Mouse (Mus musculus): ENCODE results near the gene Xrcc4. TPM values are rescaled to one million over a fixed set of nuclear protein-coding genes. Genes with fewer than 3 reads are reported as not detected.
"Not testable (repeated sequence)": the region's sequence is repeated elsewhere in the genome, so short reads cannot be mapped to it uniquely, and the experiment has no call there.

Gene Xrcc4
- polyA plus RNA-seq, 1 experiment from 2014 or later, result 13.3 TPM

DNA sequence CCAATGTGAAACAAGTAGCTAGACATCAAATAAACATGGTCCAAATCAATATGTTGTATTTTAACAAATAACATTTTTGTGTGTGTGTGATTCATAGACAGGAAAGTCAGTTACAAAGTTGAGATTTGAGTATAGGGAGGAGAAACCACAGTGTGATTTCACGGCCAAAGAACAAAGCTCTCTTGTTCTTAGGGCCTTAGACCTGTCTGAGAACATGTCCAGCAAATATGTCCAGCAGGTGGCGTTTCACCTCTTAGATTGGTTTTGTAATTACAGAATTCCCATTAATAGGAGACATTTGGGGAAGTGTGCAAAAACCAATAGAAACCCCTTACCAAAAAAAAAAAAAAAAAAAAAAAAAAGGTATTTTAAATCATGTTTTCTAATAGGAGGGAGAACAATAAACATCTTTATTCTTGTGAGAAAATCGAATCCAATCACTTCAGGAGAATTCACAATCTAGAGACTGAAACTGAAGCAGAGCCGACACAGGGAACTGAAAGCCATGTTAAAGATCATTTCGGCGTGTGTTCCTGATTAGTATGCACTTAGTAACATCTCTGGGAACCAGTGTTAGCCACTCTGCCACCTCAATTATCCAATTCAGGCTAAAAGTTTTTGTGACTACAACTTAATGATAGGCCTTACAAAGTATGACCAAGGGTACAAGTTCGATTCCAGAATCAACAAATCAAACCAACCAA, 310.0 kb downstream of the Xrcc4 start:
- peak; percentile 72; the same call in 1 of the 2 replicates for ATAC-seq (ENCODE audit: low FRiP score, low TSS enrichment)
- Histone ChIP-seq H3K27ac (ENCODE audit: low read depth, low read length) (no peak overlapping the region), H3K27me3 (ENCODE audit: control insufficient read depth, insufficient read depth, low read length) (no peaks in the 10 kb centered on the region), H3K9me3 (ENCODE audit: control insufficient read depth, low read length) (no peaks in the 10 kb centered on the region), H3K4me2 (replicated peaks; ENCODE audit: low read depth, low read length) (no peak overlapping the region), H3K9ac (ENCODE audit: low read depth, low read length) (no peak overlapping the region), H3K4me1 (ENCODE audit: control insufficient read depth, insufficient read depth, low read length) (no peaks in the 10 kb centered on the region), H3K4me3 (ENCODE audit: low read length) (no peak overlapping the region), H3K36me3 (ENCODE audit: control insufficient read depth, insufficient read depth, low read length) (no peaks in the 10 kb centered on the region)
- 67% methylated on average over 7 of the region's 7 CpGs for WGBS

DNA sequence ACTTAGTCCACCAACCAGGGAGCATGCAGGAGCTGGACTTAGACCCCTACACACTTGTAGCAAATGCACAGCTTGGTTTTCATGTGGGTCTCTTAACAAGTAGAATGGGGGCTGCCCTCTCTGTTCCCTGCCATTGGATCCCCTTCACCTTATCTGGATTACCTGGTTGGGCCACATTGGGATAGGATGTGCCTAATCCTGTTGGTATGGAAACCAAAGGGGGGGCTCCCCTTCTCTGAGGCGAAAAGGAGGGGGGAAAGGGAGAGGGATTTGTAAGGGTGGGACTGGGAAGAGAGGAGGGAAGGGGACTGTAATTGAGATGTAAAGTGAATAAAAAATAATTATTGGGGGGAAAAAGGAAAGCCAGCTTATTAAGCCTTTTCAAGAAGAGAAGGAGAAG, 311.6 kb downstream of the Xrcc4 start:
- no peak for ATAC-seq (ENCODE audit: low FRiP score, low TSS enrichment)
- Histone ChIP-seq H3K9me3 (ENCODE audit: control insufficient read depth, low read length) (no peaks in the 10 kb centered on the region), H3K36me3 (ENCODE audit: control insufficient read depth, insufficient read depth, low read length) (no peaks in the 10 kb centered on the region), H3K4me3 (ENCODE audit: low read length) (no peak overlapping the region), H3K4me2 (replicated peaks; ENCODE audit: low read depth, low read length) (no peak overlapping the region), H3K9ac (ENCODE audit: low read depth, low read length) (no peak overlapping the region), H3K27ac (ENCODE audit: low read depth, low read length) (no peak overlapping the region), H3K27me3 (ENCODE audit: control insufficient read depth, insufficient read depth, low read length) (no peaks in the 10 kb centered on the region), H3K4me1 (ENCODE audit: control insufficient read depth, insufficient read depth, low read length) (no peaks in the 10 kb centered on the region)
- WGBS, result 80% methylated on average over 1 of the region's 1 CpGs

DNA sequence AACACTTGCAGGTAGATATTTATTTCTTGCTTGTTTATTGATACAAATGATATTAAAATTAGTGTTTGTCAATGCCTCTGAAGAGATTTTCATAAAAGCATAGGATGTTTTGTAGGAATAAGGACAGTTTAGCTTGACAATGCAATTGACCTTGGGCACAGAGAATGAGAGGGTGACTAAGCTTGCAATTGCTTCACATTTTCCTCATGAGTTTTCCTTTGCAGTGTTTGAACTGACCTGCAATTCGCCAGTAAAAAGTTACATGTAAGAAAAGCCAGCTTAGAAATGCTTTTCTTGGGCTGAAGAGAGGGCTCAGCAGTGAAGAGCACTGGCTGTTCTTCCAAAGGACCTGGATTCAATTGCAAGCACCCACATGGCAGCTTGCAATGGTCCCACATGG, 312.3 kb downstream of the Xrcc4 start:
- Histone ChIP-seq H3K4me2 (replicated peaks; ENCODE audit: low read depth, low read length) (no peak overlapping the region), H3K9me3 (ENCODE audit: control insufficient read depth, low read length) (no peaks in the 10 kb centered on the region), H3K4me1 (ENCODE audit: control insufficient read depth, insufficient read depth, low read length) (no peaks in the 10 kb centered on the region), H3K4me3 (ENCODE audit: low read length) (no peak overlapping the region), H3K36me3 (ENCODE audit: control insufficient read depth, insufficient read depth, low read length) (no peaks in the 10 kb centered on the region), H3K27me3 (ENCODE audit: control insufficient read depth, insufficient read depth, low read length) (no peaks in the 10 kb centered on the region), H3K9ac (ENCODE audit: low read depth, low read length) (no peak overlapping the region), H3K27ac (ENCODE audit: low read depth, low read length) (no peak overlapping the region)
- no peak for ATAC-seq (ENCODE audit: low FRiP score, low TSS enrichment)
- WGBS, result 88% methylated on average over 1 of the region's 1 CpGs

DNA sequence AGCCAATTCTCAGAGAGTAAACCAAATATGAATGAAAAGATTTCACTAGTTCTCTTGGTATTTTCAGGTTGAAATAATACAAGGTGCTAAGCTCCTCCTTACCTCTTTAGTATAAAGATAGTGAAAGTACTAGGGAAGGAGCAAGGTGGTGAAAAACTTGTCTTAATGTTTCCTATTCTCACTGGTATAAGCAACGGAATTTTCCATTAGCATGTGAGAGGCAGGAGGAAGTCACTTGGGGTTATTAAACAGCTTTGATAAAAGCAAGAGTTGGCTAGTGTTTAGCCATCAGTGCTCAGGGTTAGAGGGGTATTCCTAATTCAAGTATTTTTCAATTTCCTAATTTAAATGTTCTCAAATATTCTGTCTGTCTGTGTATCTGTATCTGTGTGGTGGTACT, 322.9 kb downstream of the Xrcc4 start:
- ATAC-seq (ENCODE audit: low FRiP score, low TSS enrichment), result no peak
- Histone ChIP-seq H3K9ac (ENCODE audit: low read depth, low read length) (no peak overlapping the region), H3K4me2 (replicated peaks; ENCODE audit: low read depth, low read length) (no peak overlapping the region), H3K4me3 (ENCODE audit: low read length) (no peak overlapping the region), H3K9me3 (ENCODE audit: control insufficient read depth, low read length) (no peaks in the 10 kb centered on the region), H3K36me3 (ENCODE audit: control insufficient read depth, insufficient read depth, low read length) (no peaks in the 10 kb centered on the region), H3K27me3 (ENCODE audit: control insufficient read depth, insufficient read depth, low read length) (no peaks in the 10 kb centered on the region), H3K27ac (ENCODE audit: low read depth, low read length) (no peak overlapping the region), H3K4me1 (ENCODE audit: control insufficient read depth, insufficient read depth, low read length) (no peaks in the 10 kb centered on the region)
- WGBS, result 74% methylated on average over 1 of the region's 1 CpGs

DNA sequence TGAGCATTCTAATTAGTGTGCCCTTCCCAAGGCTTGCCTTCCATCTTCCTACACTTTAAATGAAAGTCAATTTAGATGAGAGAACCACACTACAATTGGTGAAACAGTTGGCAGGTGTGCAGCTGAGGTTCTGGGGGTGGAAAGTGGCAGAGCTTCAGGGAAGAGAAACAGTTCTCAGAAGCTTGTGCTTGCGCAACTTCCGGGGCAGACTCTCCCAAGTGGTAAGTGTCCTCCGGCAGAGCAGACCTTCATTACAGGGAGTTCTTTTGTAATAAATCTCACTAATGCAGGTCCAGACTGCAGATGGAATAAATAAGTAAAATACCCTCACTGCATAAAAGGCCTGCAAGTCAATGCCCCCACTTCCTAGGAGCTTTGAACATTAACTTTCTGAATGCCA, 323.4 kb downstream of the Xrcc4 start:
- no peak overlapping the region for H3K27ac ChIP-seq (ENCODE audit: low read depth, low read length)
- no peaks in the 10 kb centered on the region for H3K9me3 ChIP-seq (ENCODE audit: control insufficient read depth, low read length)
- H3K36me3 ChIP-seq (ENCODE audit: control insufficient read depth, insufficient read depth, low read length), result no peaks in the 10 kb centered on the region
- H3K27me3 ChIP-seq (ENCODE audit: control insufficient read depth, insufficient read depth, low read length), result no peaks in the 10 kb centered on the region
- ATAC-seq (ENCODE audit: low FRiP score, low TSS enrichment), result no peak
- H3K9ac ChIP-seq (ENCODE audit: low read depth, low read length), result no peak overlapping the region
- no peak overlapping the region for H3K4me3 ChIP-seq (ENCODE audit: low read length)
- no peaks in the 10 kb centered on the region for H3K4me1 ChIP-seq (ENCODE audit: control insufficient read depth, insufficient read depth, low read length)
- WGBS, result 86% methylated on average over 3 of the region's 3 CpGs
- H3K4me2 ChIP-seq (replicated peaks; ENCODE audit: low read depth, low read length), result no peak overlapping the region

DNA sequence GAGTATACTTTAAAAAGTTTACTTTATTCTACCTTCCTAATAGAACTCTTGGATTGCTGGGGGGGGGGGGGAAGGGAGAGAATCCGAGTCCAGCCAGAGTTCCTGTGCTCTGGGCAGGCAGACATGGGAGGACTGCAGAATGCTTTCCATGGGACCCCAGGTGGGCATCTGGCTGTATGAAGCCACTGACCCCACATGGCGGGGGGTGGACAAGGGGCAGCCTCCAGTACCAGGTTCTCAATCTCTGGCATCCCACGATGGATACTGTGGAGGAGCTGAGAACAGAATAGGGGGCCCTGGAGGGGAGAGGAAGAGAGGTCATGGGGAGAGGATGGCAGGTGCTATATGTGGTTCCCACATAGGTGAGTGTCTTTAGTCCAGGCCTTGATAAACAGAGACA, 327.1 kb downstream of the Xrcc4 start:
- H3K4me3 ChIP-seq (ENCODE audit: low read length), result no peak overlapping the region
- H3K9me3 ChIP-seq (ENCODE audit: control insufficient read depth, low read length), result no peaks in the 10 kb centered on the region
- no peaks in the 10 kb centered on the region for H3K36me3 ChIP-seq (ENCODE audit: control insufficient read depth, insufficient read depth, low read length)
- H3K4me2 ChIP-seq (replicated peaks; ENCODE audit: low read depth, low read length), result no peak overlapping the region
- ATAC-seq (ENCODE audit: low FRiP score, low TSS enrichment), result no peak
- H3K9ac ChIP-seq (ENCODE audit: low read depth, low read length), result no peak overlapping the region
- H3K27me3 ChIP-seq (ENCODE audit: control insufficient read depth, insufficient read depth, low read length), result no peaks in the 10 kb centered on the region
- H3K27ac ChIP-seq (ENCODE audit: low read depth, low read length), result no peak overlapping the region
- no peaks in the 10 kb centered on the region for H3K4me1 ChIP-seq (ENCODE audit: control insufficient read depth, insufficient read depth, low read length)
- 70% methylated on average over 3 of the region's 3 CpGs for WGBS

DNA sequence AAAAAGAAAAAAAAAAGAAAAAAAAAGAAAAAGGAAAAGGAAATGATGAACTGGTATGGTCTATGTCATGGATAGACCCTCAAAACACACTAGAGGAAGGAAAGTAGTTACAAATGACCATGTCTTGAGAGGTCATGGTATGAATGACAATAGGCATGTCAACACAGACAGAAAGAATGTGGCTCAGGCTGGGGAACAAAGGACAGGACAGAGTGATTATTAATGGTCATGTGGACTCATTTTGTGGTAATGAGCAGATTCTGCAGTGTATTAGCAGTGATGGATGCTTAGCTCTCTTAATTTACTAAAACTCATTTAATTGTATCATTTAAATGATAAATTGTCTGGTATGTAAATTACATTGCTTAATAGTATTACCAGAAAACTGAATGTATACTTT, 333.1 kb downstream of the Xrcc4 start:
- Histone ChIP-seq H3K27ac (ENCODE audit: low read depth, low read length) (no peak overlapping the region), H3K9me3 (ENCODE audit: control insufficient read depth, low read length) (no peaks in the 10 kb centered on the region), H3K4me3 (ENCODE audit: low read length) (no peak overlapping the region), H3K4me2 (replicated peaks; ENCODE audit: low read depth, low read length) (no peak overlapping the region), H3K27me3 (ENCODE audit: control insufficient read depth, insufficient read depth, low read length) (no peaks in the 10 kb centered on the region), H3K36me3 (ENCODE audit: control insufficient read depth, insufficient read depth, low read length) (no peaks in the 10 kb centered on the region), H3K9ac (ENCODE audit: low read depth, low read length) (no peak overlapping the region), H3K4me1 (ENCODE audit: control insufficient read depth, insufficient read depth, low read length) (no peaks in the 10 kb centered on the region)
- no peak for ATAC-seq (ENCODE audit: low FRiP score, low TSS enrichment)

DNA sequence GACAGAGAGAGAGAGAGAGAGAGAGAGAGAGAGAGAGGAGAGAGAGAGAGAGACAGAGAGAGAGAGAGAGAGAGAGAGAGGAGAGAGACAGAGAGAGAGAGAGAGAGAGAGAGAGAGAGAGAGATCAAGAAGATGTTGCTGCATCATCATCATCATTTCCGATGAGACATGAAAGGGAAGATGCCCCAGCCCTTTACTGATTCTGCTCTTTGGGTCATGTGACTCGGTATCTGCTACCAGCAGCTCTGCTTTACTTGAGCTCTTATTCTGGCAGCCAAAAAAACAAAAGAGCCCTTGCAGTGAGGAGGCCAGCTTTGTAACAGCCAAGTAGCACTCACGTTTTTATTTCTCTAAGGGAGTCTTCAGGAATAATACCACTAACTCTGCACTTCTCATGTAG, 338.8 kb downstream of the Xrcc4 start:
- H3K9ac ChIP-seq (ENCODE audit: low read depth, low read length); H3K27ac ChIP-seq (ENCODE audit: low read depth, low read length); H3K36me3 ChIP-seq (ENCODE audit: control insufficient read depth, insufficient read depth, low read length); H3K9me3 ChIP-seq (ENCODE audit: control insufficient read depth, low read length); H3K4me2 ChIP-seq (replicated peaks; ENCODE audit: low read depth, low read length); ATAC-seq (ENCODE audit: low FRiP score, low TSS enrichment); H3K27me3 ChIP-seq (ENCODE audit: control insufficient read depth, insufficient read depth, low read length); H3K4me3 ChIP-seq (ENCODE audit: low read length); H3K4me1 ChIP-seq (ENCODE audit: control insufficient read depth, insufficient read depth, low read length): not testable (repeated sequence)
- 24% methylated on average over 3 of the region's 3 CpGs for WGBS

DNA sequence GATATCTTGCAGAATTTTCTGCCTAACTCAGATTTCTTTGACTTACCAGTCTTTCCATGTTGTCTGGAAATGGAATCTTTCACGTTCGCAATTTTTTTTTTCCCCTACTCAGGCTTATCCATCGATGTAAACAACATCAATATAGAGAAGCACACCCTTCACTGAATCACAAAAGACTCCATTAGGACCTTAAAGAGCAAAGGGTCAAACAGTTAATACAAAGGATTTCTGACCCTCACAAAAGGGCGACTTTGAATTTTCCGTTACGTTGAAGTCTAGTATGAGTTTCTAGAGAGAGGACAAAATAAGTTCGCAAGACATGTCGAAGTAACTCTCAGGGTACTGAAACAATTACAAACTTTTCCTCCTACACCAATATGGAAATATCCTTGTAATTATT, 346.2 kb downstream of the Xrcc4 start:
- no peaks in the 10 kb centered on the region for H3K27me3 ChIP-seq (ENCODE audit: control insufficient read depth, insufficient read depth, low read length)
- 17% methylated on average over 8 of the region's 8 CpGs for WGBS
- H3K4me3 ChIP-seq (ENCODE audit: low read length), result peak overlapping the region; percentile 70; the same call in 1 of the 2 replicates
- no peaks in the 10 kb centered on the region for H3K36me3 ChIP-seq (ENCODE audit: control insufficient read depth, insufficient read depth, low read length)
- H3K9me3 ChIP-seq (ENCODE audit: control insufficient read depth, low read length), result no peaks in the 10 kb centered on the region
- ATAC-seq (ENCODE audit: low FRiP score, low TSS enrichment), result no peak
- H3K27ac ChIP-seq (ENCODE audit: low read depth, low read length), result 0 out of 2 replicates have a peak overlapping the region, but pooled peaks have one; percentile 84
- H3K9ac ChIP-seq (ENCODE audit: low read depth, low read length), result peak overlapping the region; percentile 80; the same call in 1 of the 2 replicates
- peaks cover 3% of the 10 kb centered on the region; the same call in 1 of the 2 replicates for H3K4me1 ChIP-seq (ENCODE audit: control insufficient read depth, insufficient read depth, low read length)
- H3K4me2 ChIP-seq (replicated peaks; ENCODE audit: low read depth, low read length), result peak overlapping the region; percentile 75

Measured in kidney, embryonic 14.5 days (tissue).